Mouse (Mus musculus) yolk sac, embryonic 10.5 days (tissue): ENCODE measurements around the gene Prrc2b.

Experiments used
- DNase-seq: peaks from one replicate; pipeline ENCODE4 v3.0.0-alpha.2; 2017; ENCODE audit warnings: low spot score

Prrc2b gene

GRCm38 (mm10) chr2:32150924-32151659 is at the start of gene Prrc2b:
Gene Prrc2b (plus strand): TSS chr2:32151082.
- peak; percentile 73 for DNase-seq

GRCm38 (mm10) chr2:32102944-32103343 is 47.9 kb upstream of the Prrc2b start:
- DNase-seq = no peak

GRCm38 (mm10) chr2:32103557-32103956 is 47.3 kb upstream of the Prrc2b start:
- no peak for DNase-seq

GRCm38 (mm10) chr2:32104122-32104521 is 46.8 kb upstream of the Prrc2b start:
- no peak for DNase-seq

- no peak for DNase-seq
Observed at GRCm38 (mm10) chr2:32105117-32105913, 45.6 kb upstream of the Prrc2b start.

- no peak for DNase-seq
Observed at GRCm38 (mm10) chr2:32105930-32106329, 45.0 kb upstream of the Prrc2b start.

- DNase-seq = no peak
Observed at GRCm38 (mm10) chr2:32111268-32111667, 39.6 kb upstream of the Prrc2b start.

- DNase-seq = no peak
Observed at GRCm38 (mm10) chr2:32112548-32112947, 38.3 kb upstream of the Prrc2b start.

GRCm38 (mm10) chr2:32115851-32116268 is 35.0 kb upstream of the Prrc2b start:
- DNase-seq = no peak

- DNase-seq = no peak
Observed at GRCm38 (mm10) chr2:32119802-32120750, 30.8 kb upstream of the Prrc2b start.

- DNase-seq = no peak
Observed at GRCm38 (mm10) chr2:32121150-32121549, 29.7 kb upstream of the Prrc2b start.

- DNase-seq = no peak
Observed at GRCm38 (mm10) chr2:32121785-32122184, 29.1 kb upstream of the Prrc2b start.

- DNase-seq = peak; percentile 81
Observed at GRCm38 (mm10) chr2:32127653-32128535, 23.0 kb upstream of the Prrc2b start.

GRCm38 (mm10) chr2:32128536-32128841 is 22.4 kb upstream of the Prrc2b start:
- no peak for DNase-seq

- DNase-seq = no peak
Observed at GRCm38 (mm10) chr2:32129383-32130074, 21.4 kb upstream of the Prrc2b start.

GRCm38 (mm10) chr2:32130435-32130834 is 20.4 kb upstream of the Prrc2b start:
- DNase-seq = no peak

GRCm38 (mm10) chr2:32131205-32131834 is 19.6 kb upstream of the Prrc2b start:
- DNase-seq = no peak

GRCm38 (mm10) chr2:32131866-32132566 is 18.9 kb upstream of the Prrc2b start:
- DNase-seq = no peak

GRCm38 (mm10) chr2:32132567-32132992 is 18.3 kb upstream of the Prrc2b start:
- peak; percentile 86 for DNase-seq
